Mouse (Mus musculus): ENCODE measurements around the gene Hps5.

DNA sequence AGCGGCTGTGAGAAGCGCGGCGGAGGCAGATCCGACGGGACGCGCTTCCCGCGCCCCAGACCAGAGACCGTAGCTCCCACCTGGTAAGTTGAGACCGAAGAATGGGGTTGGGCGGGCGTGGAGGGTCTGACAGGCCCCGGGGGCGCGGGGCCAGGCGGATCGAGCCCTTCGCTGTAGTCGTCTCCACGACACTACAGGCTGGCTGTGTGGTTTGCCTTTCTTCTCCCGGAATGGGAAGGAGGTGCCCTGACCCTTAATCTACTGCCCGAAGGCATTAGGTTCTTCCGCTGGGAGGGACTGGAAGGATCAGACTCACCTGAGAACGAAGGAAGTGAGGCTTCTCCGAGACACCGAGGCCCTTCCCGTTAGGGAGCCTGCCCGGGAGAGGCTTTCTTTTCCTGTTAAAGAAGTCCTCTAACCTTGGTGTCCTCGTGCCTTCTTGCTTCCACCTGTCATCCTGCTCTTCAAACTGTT is 379 bp upstream of the Hps5 start:
- no peak for TF ChIP-seq CTCF (conservative IDR thresholded peaks at IDR 0.05; ENCODE audit: low read length)
- TF ChIP-seq POU5F1 (IDR thresholded peaks at IDR 0.05; ENCODE audit: borderline replicate concordance, low read length) = no peak
- TF ChIP-seq NANOG (IDR thresholded peaks at IDR 0.05; ENCODE audit: borderline replicate concordance, low read length) = no peak

All from E14TG2a.4 (cell line).